Mouse (Mus musculus) liver, postnatal 0 days (tissue): ENCODE results near the gene Kat8. TPM values are rescaled to one million over a fixed set of nuclear protein-coding genes. Genes with fewer than 3 reads are reported as not detected.
A peak's percentile ranks its signal among the peaks of the same experiment; 100 is the strongest.

Source experiments
- ATAC-seq: fragments of 200-750 bp; cut with Nextera tagmentation; 2 replicates; pipeline ENCODE4 v1.8.0; 2017; ENCODE audit warnings: mild to moderate bottlenecking, moderate library complexity
- DNase-seq: peaks from one replicate; pipeline ENCODE4 v3.0.0-alpha.2; 2016
- H3K27ac ChIP-seq: fragments of 300-500 bp; sonication (generic); 2 replicates; pipeline ENCODE4 v1.5.1; 2014; ENCODE audit warnings: antibody characterized with exemption, moderate library complexity, mild to moderate bottlenecking, low read depth
- H3K27me3 ChIP-seq: fragments of 300-500 bp; sonication (generic); 2 replicates; pipeline ENCODE4 v1.6.1; 2014; ENCODE audit warnings: low read length, control low read depth, mixed read lengths; ENCODE audit not compliant: insufficient read depth
- H3K36me3 ChIP-seq: fragments of 300-500 bp; sonication (generic); replicated peaks from 2 replicates; pipeline ENCODE4 v1.6.1; 2014; ENCODE audit warnings: mild to moderate bottlenecking, control low read depth, low read length, moderate library complexity, mixed read lengths; ENCODE audit not compliant: insufficient read depth
- H3K4me1 ChIP-seq: fragments of 300-500 bp; sonication (generic); 2 replicates; pipeline ENCODE4 v1.6.1; 2014; ENCODE audit warnings: antibody characterized with exemption, mild to moderate bottlenecking, control low read depth; ENCODE audit not compliant: insufficient read depth
- H3K4me2 ChIP-seq: fragments of 300-500 bp; sonication (generic); 2 replicates; pipeline ENCODE4 v1.6.1; 2014; ENCODE audit warnings: low read depth, mild to moderate bottlenecking, low read length, moderate library complexity, mixed read lengths
- H3K4me3 ChIP-seq: fragments of 300-500 bp; sonication (generic); 2 replicates; pipeline ENCODE4 v1.5.1; 2014; ENCODE audit warnings: low read depth, low read length
- H3K9ac ChIP-seq: fragments of 300-500 bp; sonication (generic); replicated peaks from 2 replicates; pipeline ENCODE4 v1.6.1; 2014; ENCODE audit warnings: mild to moderate bottlenecking, moderate library complexity
- H3K9me3 ChIP-seq: fragments of 300-500 bp; sonication (generic); 2 replicates; pipeline ENCODE4 v1.6.1; 2016; ENCODE audit warnings: mild to moderate bottlenecking, control low read depth, low read length, mixed read lengths
- CTCF ChIP-seq: sonication (generic); IDR thresholded peaks from 2 replicates; pipeline ENCODE4 v1.5.1; 2016; ENCODE audit warnings: antibody characterized with exemption, low read depth
- EP300 ChIP-seq: IDR thresholded peaks from 2 replicates; pipeline ENCODE4 v1.6.1; 2016; ENCODE audit warnings: antibody characterized with exemption, low read depth, mild to moderate bottlenecking
- WGBS: fragments of 180-500 bp; shearing (Covaris S2); extraction: QIAGEN DNeasy Blood & Tissue Kit; methylation state at CpG from one replicate; pipeline ENCODE4 v1.1.7; 2014; ENCODE audit not compliant: insufficient replicate concordance; 5-methylcytosine and 5-hydroxymethylcytosine counted together
- polyA plus RNA-seq: library from polyadenylated mRNA; unstranded; fragments of >200 nt; fragmentation: Nextera tagmentation; extraction: Ambion mirVana; gene quantifications from 2 replicates; pipeline ENCODE4 v1.2.1, GENCODE M21; 2015

The Kat8 gene
- polyA plus RNA-seq, 1 experiment from 2014 or later = 13.2 TPM

- ATAC-seq (no peak), DNase-seq (no peak)
- H3K4me1 ChIP-seq = peaks cover 36% of the 10 kb centered on the region
- no peaks in the 10 kb centered on the region; the same call in 1 of the 2 replicates for H3K36me3 ChIP-seq
- TF ChIP-seq EP300 = no peak
- TF ChIP-seq CTCF = no peak
- H3K9ac ChIP-seq = no peak overlapping the region
- H3K4me3 ChIP-seq = no peak overlapping the region
- H3K4me2 ChIP-seq = no peak overlapping the region; the same call in 1 of the 2 replicates
- no peak overlapping the region for H3K27ac ChIP-seq
- H3K27me3 ChIP-seq = no peaks in the 10 kb centered on the region
- H3K9me3 ChIP-seq = no peaks in the 10 kb centered on the region
- WGBS = 21% methylated on average over 7 of the region's 7 CpGs
Measured at GRCm38 (mm10) chr7:127899997-127900396, 12.3 kb upstream of the Kat8 start.

- H3K27me3 ChIP-seq = no peaks in the 10 kb centered on the region
- no peak overlapping the region for H3K4me3 ChIP-seq
- H3K27ac ChIP-seq = no peak overlapping the region
- WGBS = 55% methylated on average over 2 of the region's 2 CpGs
- no peak overlapping the region for H3K9ac ChIP-seq
- H3K4me1 ChIP-seq = peaks cover 32% of the 10 kb centered on the region
- no peak for DNase-seq
- H3K4me2 ChIP-seq = no peak overlapping the region
- TF ChIP-seq CTCF (no peak), EP300 (no peak)
- H3K9me3 ChIP-seq = no peaks in the 10 kb centered on the region
- ATAC-seq = no peak
- peaks cover 15% of the 10 kb centered on the region for H3K36me3 ChIP-seq
Measured at GRCm38 (mm10) chr7:127901772-127902171, 10.5 kb upstream of the Kat8 start.

- peak within 1 kb of the TSS; percentile 82 for H3K4me3 ChIP-seq
- H3K27ac ChIP-seq = peak within 1 kb of the TSS; percentile 78
- peaks cover 23% of the 10 kb centered on the region for H3K4me1 ChIP-seq
- WGBS = 7% methylated on average over 38 of the region's 38 CpGs
- H3K27me3 ChIP-seq = no peaks in the 10 kb centered on the region
- peaks cover 38% of the 10 kb centered on the region for H3K36me3 ChIP-seq
- H3K4me2 ChIP-seq = peak within 1 kb of the TSS; percentile 93
- DNase-seq = peak; percentile 84
- no peaks in the 10 kb centered on the region for H3K9me3 ChIP-seq
- peak; percentile 90 for ATAC-seq
- peak within 1 kb of the TSS; percentile 90 for H3K9ac ChIP-seq
- TF ChIP-seq CTCF = no peak
- TF ChIP-seq EP300 = no peak; the same call in 1 of the 2 replicates
Measured at GRCm38 (mm10) chr7:127903971-127904796, 8.1 kb upstream of the Kat8 start, which contains the start of gene Bckdk. Gene Bckdk (plus strand): TSS chr7:127904082.

GRCm38 (mm10) chr7:127907939-127908338, 4.4 kb upstream of the Kat8 start:
- DNase-seq (no peak), ATAC-seq (no peak)
- Histone ChIP-seq H3K36me3 (peaks cover 46% of the 10 kb centered on the region), H3K4me3 (no peak overlapping the region), H3K27ac (no peak overlapping the region), H3K27me3 (no peaks in the 10 kb centered on the region), H3K4me1 (peaks cover 13% of the 10 kb centered on the region), H3K9ac (no peak overlapping the region), H3K9me3 (no peaks in the 10 kb centered on the region), H3K4me2 (no peak overlapping the region)
- WGBS = 90% methylated on average over 12 of the region's 12 CpGs
- TF ChIP-seq CTCF (no peak), EP300 (no peak)

- no peaks in the 10 kb centered on the region for H3K9me3 ChIP-seq
- WGBS = 76% methylated on average over 4 of the region's 4 CpGs
- no peak for TF ChIP-seq EP300
- no peak for TF ChIP-seq CTCF
- peaks cover 19% of the 10 kb centered on the region for H3K4me1 ChIP-seq
- no peak overlapping the region for H3K27ac ChIP-seq
- no peak for ATAC-seq
- H3K27me3 ChIP-seq = no peaks in the 10 kb centered on the region
- peaks cover 46% of the 10 kb centered on the region for H3K36me3 ChIP-seq
- DNase-seq = no peak
- H3K9ac ChIP-seq = no peak overlapping the region
- no peak overlapping the region for H3K4me3 ChIP-seq
- no peak overlapping the region for H3K4me2 ChIP-seq
Measured at GRCm38 (mm10) chr7:127908656-127909055, 3.7 kb upstream of the Kat8 start.

GRCm38 (mm10) chr7:127912938-127913337, 622 bp downstream of the Kat8 start:
- Histone ChIP-seq H3K4me2 (peak overlapping the region; percentile 83), H3K4me3 (peak overlapping the region; percentile 95), H3K27ac (peak overlapping the region; percentile 83), H3K36me3 (peaks cover 31% of the 10 kb centered on the region), H3K9me3 (no peaks in the 10 kb centered on the region), H3K9ac (peak overlapping the region; percentile 83), H3K27me3 (no peaks in the 10 kb centered on the region), H3K4me1 (peaks cover 10% of the 10 kb centered on the region)
- 4% methylated on average over 4 of the region's 4 CpGs for WGBS
- ATAC-seq (no peak), DNase-seq (no peak)
- TF ChIP-seq CTCF (no peak), EP300 (no peak)
